Mouse (Mus musculus) heart, postnatal 36 days (tissue): ENCODE measurements around the gene Ell2. TPM values are rescaled to one million over a fixed set of nuclear protein-coding genes. Genes with fewer than 3 reads are reported as not detected.
A peak's percentile ranks its signal among the peaks of the same experiment; 100 is the strongest.

Source experiments
- DNase-seq, 2 experiments: peaks; one replicate each; pipeline ENCODE4 v3.0.0; 2021 to 2022
- intact Hi-C: fragments of 180-260 bp; cut with DNase I; formaldehyde crosslinking; loops from one replicate; pipeline ENCODE4 v1.15.1; 2025
- total RNA-seq, 2 experiments: library from RNA; stranded (reverse); gene quantifications; 2 replicates each; pipeline ENCODE4 v1.2.3; 2021

Ell2 gene
- total RNA-seq, 2 experiments from 2014 or later, result 17.0 to 23.2 TPM

DNA sequence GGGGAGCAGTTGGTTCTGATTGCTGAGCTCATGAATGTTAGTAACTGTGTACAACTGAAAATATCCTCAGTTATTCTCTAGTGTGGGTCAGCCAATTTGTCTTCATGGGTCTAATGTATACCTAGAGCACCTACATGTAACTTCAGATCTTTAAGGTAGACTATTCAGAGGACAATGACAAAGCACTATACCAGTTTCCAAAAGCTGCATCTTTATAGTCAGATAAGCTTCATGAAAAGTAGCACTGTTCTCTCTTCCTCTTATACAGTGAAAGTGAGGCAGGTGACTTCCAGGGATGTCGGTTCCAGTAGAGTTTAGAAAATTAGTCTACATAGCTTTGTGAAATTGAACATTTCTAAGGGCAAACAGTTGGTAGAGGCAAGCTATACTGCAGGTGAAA is 21.4 kb downstream of the Ell2 start:
- no peak for DNase-seq
- intact Hi-C loops, result no loop called here

DNA sequence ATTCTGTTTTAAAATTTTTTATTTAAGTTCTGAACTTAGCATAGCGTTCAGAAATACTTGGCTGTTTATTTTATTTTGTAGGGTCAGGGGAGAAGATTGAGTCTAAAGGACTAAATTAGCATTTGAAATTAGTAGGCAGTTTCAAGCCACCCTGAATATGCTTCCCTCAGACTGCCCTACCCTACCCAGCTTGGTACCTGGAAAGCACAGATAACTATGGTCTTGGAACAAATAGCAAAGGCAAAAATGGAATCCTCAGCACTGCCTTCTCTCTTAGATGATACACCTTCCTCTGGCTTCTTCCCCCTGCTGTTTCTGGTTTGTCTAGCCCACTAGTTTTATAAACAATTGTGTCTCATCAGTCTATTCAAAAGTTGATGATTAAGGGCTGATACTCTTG is 23.3 kb downstream of the Ell2 start:
- no peak for DNase-seq
- intact Hi-C loops, result no loop called here

DNA sequence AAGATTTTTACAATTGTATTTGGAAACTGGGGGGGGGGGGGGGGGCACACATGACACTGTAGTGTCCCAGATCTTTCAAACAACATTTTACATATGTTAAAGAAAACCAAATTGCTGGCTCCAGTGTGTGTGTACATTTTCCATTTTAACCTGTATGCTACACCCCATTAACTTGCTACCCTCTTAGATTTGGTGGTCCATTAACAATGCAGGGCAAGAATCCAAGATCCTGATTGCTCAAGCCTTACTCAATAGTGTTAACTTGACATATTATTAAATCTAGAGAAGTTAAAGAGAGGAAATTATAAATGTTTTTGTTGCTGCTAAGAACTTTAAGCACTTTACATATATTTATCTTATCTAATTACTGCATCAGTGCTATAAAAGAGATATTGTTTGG is 24.2 kb downstream of the Ell2 start:
- DNase-seq, result no peak
- intact Hi-C loops, result no loop called here

DNA sequence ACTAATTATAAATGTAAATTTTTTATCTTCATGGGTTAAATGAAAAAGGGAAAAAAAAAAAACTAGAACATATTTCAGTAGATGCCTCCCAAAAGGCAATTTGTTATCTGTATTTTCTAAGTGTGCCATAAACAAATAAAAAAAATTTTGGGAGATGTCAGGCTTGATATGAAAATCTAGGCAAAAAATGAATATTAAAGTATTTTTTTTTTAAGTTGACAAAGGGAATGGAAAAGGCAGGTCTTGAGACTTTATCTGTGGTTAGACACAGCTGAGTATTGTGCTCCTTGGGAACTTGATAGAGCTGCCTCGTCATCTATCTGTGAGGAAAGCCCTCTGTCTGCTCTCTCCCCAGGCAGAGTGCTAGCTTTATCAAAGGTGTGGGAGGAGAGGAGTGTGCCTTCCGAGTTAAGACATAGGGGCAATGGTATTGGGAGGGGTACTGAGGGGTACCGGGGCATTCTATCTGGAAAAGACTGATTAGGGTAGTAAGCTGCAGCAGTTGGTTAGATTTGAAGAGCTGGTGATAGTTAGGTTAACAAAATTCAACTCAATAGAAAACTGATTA is 27.1 kb downstream of the Ell2 start:
- no peak for DNase-seq
- intact Hi-C loops, result no loop called here

DNA sequence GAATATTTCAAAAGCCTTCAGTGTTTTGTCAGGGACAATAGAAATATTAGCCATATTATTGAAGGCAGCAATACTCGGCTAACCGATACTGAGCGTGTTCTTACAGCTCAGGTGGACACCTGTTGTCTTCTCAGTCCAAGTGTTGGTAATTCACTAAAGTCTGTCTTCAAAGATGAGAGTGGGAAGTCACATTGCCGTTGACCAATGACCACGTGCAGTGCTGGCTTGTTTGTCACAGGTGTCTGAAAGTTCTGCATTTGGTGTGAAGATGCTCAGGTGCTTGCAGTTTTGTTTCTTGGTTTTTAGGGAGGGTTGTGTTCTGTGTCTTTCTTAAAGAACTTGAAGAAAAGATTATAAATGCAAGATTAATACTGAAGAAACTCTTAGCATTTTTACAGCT is 27.7 kb downstream of the Ell2 start:
- intact Hi-C loops, result no loop called here
- no peak for DNase-seq

DNA sequence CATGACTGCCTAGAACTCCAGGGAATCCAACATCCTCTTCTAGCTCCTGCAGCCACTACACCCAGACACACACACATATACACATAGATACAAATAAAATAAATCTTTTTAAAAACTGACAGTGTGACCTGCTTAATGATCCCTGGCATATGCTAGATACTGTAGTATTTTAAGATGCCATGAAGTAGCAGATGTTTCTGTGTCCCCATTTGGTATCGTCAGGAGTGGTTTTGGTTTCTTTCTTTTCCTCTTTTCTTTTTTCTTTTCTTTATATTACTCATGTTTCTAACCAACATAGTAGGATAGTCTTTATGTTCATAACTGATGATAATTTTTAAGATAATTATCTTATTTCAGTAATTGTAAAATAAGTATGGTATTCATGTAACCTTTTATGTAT is 29.0 kb downstream of the Ell2 start:
- no peak for DNase-seq
- intact Hi-C loops, result no loop called here

DNA sequence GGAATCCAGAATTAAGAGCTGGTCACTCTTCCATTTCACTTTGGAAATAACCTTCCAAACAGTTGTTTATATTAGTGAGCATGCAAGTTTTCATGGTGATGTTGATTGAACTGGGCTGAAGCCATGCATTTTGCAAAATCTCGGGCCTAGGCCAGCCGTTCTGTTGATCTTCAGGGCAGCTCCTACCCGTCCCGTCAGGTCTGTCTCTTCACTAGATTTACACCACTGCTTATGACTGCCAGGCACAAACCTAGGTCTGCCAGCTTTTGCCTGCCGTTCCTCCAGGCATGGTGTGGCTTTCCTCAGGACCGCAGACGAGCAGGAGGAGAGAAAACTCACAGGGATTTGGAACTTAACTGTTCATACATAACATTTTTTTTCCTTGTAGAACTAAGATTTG is 31.4 kb downstream of the Ell2 start:
- intact Hi-C loops, result no loop called here
- no peak for DNase-seq

DNA sequence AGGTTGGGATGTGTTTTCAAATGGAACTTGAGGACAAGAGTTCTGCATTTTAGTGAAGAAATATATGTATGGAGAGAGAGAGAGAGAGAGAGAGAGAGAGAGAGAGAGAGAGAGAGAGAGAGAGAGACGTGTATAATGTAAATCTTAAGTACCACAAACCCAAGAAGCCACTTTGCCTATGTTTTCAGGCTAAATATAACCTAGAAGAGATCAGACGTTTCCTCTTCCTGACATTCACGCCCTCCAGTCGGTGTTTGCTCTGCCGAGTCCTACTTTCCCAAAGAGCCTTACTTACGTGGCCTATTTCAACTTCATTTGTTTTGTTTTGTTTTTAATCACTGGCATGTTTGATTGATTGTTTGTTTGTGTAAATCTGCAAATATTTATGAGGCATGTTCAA is 32.0 kb downstream of the Ell2 start:
- intact Hi-C loops, result no loop called here
- no peak for DNase-seq

DNA sequence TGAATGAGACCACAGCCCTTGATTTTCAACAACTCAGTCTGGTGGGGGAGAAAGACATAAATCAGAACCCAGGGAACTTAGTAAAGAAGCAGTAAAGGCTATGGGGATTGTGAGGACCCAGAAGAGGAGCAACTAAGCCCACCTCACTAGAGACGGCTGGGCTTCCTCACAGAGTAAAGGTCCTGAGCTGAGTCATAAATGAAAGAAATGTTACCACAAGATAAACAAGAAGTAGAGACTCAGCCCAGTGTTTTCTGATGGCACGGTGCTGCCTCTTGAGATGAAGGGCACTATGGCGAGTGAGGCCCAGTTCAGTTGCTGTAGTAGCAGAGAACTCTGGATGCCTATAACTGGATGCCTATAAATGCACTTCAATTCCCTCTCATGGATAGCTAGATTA is 32.4 kb downstream of the Ell2 start:
- DNase-seq, result no peak
- intact Hi-C loops, result no loop called here

DNA sequence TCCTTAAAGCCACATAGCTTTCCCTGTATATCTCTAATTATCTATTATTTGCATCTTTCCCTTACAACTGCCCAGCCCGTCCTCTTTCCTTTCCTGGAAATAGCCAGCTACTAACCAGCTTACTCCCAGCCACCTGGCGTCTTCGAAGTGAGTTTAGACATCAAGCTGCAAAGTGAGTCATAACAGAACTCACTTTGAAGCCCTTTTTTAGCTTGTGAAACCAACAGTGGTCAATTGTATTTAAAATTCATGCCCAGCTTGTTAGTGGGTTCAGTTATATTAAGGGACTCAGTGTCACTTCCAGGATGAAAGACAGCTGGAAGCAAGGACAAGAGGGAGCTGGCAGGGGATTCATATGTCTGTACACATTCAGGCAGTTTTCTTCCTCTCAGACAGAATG is 33.5 kb downstream of the Ell2 start:
- intact Hi-C loops, result no loop called here
- DNase-seq, result no peak

DNA sequence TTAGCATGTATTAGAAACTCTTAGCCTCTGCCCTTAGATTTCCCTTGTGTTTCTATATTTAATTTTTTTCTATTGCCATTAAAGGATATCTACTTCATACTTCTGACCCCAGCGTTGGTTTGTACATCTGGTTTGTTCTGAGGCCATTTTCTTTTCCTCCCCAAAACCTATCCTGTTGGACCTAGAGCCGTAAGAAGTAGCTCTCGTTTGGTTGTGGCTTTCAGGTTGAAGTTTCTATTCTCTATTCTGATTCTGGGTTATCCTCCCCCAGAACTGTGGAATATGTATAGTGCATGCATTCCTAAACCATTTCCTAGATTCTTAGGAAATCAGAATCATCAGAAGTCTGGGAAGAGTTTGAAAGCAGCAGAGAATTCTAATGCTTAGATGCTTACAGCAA is 34.6 kb downstream of the Ell2 start:
- intact Hi-C loops, result no loop called here
- DNase-seq, result no peak

DNA sequence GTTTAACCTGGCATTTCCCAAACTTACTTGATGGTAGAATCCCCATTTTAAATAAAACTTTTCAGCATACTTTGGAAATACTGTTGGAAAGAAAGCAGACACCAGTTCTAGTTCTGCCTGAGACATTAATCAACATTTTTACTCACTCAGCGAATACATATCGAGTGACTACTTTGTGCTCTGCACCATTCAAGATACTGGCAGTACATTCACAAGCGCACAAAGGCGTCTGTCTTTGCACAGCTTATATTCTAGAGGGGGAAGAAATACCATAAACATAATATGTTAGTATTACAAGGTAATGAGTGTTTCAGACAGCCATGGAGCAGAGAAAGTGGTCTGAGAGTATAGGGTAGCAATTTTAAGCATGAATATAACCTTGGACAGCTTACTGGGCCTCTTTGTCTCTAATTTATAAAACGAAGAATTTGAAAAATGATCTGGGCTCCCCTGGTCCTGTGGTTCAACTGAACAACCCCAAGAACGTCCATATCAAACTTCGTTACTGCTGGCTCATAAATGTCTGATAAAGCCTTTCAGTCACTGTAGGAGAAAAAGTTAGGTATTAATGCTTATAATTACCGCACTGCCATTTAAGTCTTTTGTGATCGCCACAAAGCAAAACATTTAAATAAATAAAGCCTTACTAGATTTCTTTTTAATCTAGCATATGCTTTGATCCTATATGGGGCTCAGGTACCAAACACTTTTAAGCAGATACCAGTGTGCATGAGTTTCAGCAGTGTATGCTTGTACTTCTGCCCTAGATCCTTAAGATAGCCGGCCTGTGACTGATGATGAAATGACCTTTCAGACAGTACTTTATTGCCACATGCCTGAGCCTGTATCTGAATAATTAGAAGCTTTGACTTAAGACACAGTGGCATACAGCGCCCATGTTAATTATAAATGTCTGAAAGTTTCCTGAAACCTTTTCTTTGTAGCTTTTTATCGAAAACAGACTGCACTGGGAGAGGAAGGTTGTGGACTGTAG is 35.5 kb downstream of the Ell2 start:
- intact Hi-C loops, result no loop called here
- no peak for DNase-seq

DNA sequence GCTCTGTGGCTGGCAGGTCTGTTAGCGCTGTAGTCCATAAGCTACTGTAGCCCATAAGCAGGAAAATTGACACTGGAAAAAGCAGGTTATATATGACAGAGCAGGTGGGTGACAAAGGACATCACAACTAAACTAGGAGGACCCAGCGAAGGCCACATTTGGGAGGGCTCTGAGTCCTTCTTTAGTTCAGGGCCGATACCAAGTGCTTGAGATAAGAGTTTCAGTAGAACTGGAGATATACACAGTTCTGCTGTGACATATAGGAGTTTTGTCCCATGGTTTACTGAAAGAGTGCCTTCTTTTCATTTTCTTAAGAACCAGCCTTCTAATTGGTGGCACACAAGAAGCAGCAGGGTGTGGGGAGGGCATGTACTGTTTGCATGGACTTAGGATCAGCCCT is 36.4 kb downstream of the Ell2 start:
- no peak for DNase-seq

DNA sequence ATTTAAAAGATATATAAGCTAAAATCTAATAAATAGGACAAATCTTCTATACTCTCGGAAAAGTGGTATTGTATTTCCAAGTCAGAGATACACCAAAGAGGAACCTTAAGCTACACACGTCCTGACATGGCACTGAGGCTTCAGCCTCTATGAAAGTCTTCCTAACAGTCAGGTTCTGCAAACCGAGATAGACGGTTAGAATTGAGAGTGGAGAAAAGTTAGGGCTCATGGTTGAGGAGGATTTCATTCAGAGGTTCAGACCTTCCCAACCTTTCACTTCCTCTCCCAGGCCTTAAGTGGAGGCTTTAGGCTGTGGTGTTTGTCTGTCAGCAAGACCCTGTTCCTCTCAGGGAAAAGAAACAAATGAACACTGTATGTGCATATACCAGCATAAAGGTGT is 37.5 kb downstream of the Ell2 start:
- intact Hi-C loops, result no loop called here
- DNase-seq, result no peak

More for the DNA sequence above, 36.4 kb downstream of the Ell2 start:
- intact Hi-C loops, result no loop called here

DNA sequence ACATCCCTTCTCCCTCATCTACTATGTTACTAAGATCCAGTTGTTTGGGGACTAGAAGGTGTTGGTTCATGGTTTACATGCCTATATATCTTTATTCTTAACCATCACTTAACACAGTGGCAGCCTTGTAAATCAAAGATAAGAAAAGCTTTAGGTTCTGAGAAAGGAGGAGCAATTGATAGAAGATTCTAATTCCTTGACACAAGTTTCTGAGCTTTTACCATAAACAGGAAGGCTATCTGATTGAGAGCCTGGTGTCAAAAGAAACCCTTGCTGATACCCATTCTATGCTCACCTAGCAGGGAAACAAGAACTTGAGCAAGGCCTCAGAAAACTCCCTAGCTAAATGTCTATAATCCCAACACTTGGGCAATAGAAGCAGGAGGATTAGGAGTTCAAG is 38.8 kb downstream of the Ell2 start:
- intact Hi-C loops, result no loop called here

DNA sequence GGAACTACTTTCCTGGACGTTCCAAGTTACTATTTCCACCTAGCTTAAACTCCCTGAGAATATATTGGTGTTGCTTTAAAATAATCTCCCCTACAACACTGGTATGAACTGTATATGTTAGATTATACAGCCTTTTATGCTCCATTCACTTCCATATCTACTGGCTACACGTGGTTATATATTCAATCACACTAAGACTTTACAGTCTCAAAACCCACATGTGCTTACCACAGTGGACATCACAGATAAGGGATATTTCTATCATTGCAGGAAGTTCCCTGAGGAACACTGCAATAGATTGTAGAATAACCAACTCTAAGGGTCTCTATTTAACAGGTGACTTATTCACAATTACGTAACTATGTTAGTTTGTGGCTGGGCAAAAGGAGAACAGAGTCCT is 40.7 kb downstream of the Ell2 start:
- intact Hi-C loops, result no loop called here
- DNase-seq, result no peak

More for the DNA sequence above, 38.8 kb downstream of the Ell2 start:
- no peak for DNase-seq

DNA sequence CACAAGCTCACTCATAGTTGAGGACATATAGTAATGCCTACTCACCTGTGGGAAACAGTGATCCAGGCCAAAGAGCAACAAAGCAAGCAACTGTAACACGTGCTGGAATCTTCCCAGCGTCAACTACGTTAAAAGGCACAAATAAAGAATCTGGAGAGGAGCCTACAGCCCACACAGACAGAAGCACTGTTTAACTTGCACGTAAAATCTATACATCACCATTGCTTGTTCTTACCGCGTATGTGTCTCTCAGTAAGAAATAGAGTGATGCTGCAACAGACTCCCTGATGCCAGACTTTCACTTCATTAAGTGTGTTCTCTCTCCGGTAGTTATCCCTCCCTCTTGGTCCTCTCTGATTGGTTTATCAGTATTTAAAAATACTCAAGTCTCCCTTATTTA is 42.1 kb downstream of the Ell2 start:
- intact Hi-C loops, result no loop called here
- DNase-seq, result no peak

DNA sequence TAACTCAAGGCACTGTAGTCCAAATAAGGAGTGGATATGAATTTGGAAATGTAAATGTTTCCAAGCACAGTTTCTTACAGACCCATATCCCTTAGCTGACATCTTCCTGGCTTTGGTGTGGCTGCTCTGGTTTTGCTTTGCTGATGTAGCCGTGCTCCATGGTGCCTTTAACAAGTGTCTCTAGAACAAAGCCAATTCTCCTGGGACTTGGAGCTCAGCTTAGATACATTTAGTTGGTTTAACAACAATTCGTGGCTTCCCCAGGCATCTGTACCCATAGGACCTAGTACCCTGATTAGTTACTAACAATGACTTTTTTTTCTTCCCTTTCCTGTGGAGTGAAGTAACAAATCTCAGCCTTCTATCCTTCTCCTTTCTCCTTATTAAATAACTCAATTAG is 44.2 kb downstream of the Ell2 start:
- intact Hi-C loops, result loop anchor here (5.0 kb wide), 1 partner anchor 43 kb away; the partner anchor contains the start of gene Ell2
- no peak for DNase-seq

DNA sequence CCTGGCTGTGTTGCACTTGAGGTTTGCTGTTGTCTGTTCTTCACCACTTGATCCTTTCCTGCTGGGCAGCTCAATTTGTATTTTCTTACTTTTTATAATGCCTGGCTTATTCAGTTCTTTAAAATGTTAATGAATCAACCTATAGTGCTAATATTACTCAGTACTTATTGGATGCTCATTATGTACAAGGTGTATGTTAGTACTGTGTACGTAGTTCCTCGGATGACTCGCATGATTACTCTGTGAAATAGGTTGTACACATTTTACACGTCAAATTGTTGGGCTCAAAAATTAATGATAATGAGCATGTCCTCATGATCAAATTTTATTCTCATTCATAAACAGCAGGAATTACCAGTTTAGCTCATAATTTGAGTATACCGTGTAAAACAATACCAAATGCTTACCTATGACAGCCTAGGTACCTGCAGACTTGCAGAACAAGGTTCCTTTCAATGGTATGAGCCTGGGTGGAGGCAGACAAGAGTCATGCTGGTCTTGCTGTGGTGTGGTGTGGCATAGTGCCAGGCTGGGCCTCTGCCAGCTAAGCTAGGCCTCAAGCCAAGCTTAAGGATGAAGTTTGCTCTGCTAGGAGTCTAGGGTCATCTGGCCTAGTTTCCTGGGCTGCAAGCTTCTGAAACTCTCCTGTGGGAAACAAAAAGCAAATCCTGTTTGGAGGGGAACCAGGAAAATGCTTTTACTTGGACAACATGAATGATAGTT is 45.8 kb downstream of the Ell2 start:
- DNase-seq, result peak; percentile 80 to 89
- intact Hi-C loops, result loop anchor here (5.0 kb wide), 1 partner anchor 45 kb away; the partner anchor contains the start of gene Ell2

DNA sequence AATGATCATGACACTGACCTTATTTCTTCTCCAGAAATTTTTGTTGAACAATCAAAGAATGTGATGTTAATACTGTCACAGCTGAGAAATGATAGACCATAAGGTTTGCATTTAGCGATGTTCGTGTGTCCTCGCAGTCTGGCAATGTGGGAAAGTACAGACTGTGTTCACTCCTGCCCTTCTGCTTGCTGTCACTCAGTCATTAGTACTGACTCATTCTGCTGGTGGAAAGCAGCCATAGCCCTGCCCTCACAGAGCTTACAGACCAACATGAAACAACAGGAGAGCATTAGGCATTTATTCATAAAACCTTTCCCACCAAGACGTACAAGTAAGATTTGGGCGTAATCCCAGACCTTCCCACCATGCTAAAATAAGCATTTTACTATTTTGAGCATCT is 47.8 kb downstream of the Ell2 start:
- intact Hi-C loops, result loop anchor here (5.0 kb wide), 1 partner anchor 47 kb away; the partner anchor contains the start of gene Ell2
- DNase-seq, result no peak

DNA sequence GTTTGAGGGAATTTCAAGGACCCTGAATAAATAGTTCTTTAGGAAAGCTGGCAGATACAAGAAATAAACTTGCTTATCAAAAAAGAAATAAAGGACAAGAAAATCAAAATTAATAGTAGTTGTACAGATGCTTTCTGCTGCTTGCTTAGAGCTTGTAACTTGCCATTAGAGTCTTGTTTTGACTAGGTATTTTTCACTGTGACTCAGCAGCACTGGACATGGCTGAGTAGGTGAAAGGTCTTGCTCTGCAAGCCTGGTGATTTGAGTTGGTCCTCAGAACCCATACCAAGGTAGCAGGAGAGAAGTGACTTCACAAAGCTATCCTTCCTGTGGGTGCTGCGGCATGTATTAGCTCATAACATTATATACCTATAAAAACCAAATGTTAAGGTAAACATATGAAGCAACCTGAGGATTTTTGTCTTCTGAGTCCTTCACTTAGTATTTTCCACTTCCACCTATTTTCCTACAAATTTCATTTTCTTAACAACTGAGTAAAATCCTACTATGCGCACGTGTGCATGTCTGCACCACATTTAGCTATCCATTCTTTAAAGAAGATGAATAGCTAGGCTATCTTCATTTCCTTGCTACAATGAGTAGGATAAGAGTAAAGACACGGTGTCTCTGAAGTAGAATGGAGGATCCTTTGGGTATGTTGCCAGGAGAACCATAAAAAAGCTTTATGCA is 54.4 kb downstream of the Ell2 start:
- DNase-seq, result no peak
- intact Hi-C loops, result no loop called here
